Comparison of ENCODE assay signal across 9 mouse cellular contexts in genomic region chr8:105856168-105856835, GRCm38 (mm10). TPM values are rescaled to one million over a fixed set of nuclear protein-coding genes. Genes with fewer than 3 reads are reported as not detected.
A peak's percentile ranks its signal among the peaks of the same experiment; 100 is the strongest.
DNase-seq lines count a peak whose midpoint lies in the region; ATAC-seq lines count a peak whose summit lies in the region.
"Had no signal": no experiment of that assay in that cellular context is flagged by ENCODE, and none has a peak within 500 bp of the region (broad histone marks: within the 10 kb centered on the region; RNA-seq: fewer than 3 reads in every experiment).

No protein-coding gene starts in this region.

- H3K27ac ChIP-seq in lung, embryonic 15.5 days: peak overlapping the region; percentile 73
- peak overlapping the region; percentile 87; the same call in 1 of the 2 replicates for H3K27ac ChIP-seq in embryonic facial prominence, embryonic 14.5 days (replicated peaks; ENCODE audit: low read depth, low read length)
- peak overlapping the region; percentile 89 for H3K27ac ChIP-seq in intestine, embryonic 15.5 days
- peak overlapping the region; percentile 88 for H3K27ac ChIP-seq in neural tube, embryonic 13.5 days (replicated peaks)

- WGBS in lung, embryonic 15.5 days: 9% methylated on average over 15 of the region's 15 CpGs
- 24% methylated on average over 15 of the region's 15 CpGs for WGBS in embryonic facial prominence, embryonic 14.5 days
- WGBS in intestine, embryonic 15.5 days: 12% methylated on average over 15 of the region's 15 CpGs
- WGBS in neural tube, embryonic 13.5 days: 22% methylated on average over 15 of the region's 15 CpGs

- H3K27me3 ChIP-seq in lung, embryonic 15.5 days: no peaks in the 10 kb centered on the region
- no peaks in the 10 kb centered on the region for H3K27me3 ChIP-seq in embryonic facial prominence, embryonic 14.5 days (replicated peaks; ENCODE audit: control insufficient read depth, insufficient read depth, low read length)
- no peaks in the 10 kb centered on the region for H3K27me3 ChIP-seq in intestine, embryonic 15.5 days (replicated peaks)
- H3K27me3 ChIP-seq in neural tube, embryonic 13.5 days: no peaks in the 10 kb centered on the region

- H3K9ac ChIP-seq in lung, embryonic 15.5 days: peak overlapping the region; percentile 86
- H3K9ac ChIP-seq in embryonic facial prominence, embryonic 14.5 days (ENCODE audit: low read depth, low read length): peak overlapping the region; percentile 85
- H3K9ac ChIP-seq in intestine, embryonic 15.5 days: peak overlapping the region; percentile 73
- H3K9ac ChIP-seq in neural tube, embryonic 13.5 days: peak overlapping the region; percentile 89

- H3K36me3 ChIP-seq in lung, embryonic 15.5 days: no peaks in the 10 kb centered on the region
- H3K36me3 ChIP-seq in embryonic facial prominence, embryonic 14.5 days (ENCODE audit: control insufficient read depth, insufficient read depth, low read length): peaks cover 11% of the 10 kb centered on the region
- no peaks in the 10 kb centered on the region for H3K36me3 ChIP-seq in intestine, embryonic 15.5 days
- H3K36me3 ChIP-seq in neural tube, embryonic 13.5 days: peaks cover 8% of the 10 kb centered on the region; the same call in 1 of the 2 replicates

- no peaks in the 10 kb centered on the region for H3K9me3 ChIP-seq in lung, embryonic 15.5 days
- H3K9me3 ChIP-seq in embryonic facial prominence, embryonic 14.5 days (ENCODE audit: control insufficient read depth, low read length): no peaks in the 10 kb centered on the region
- H3K9me3 ChIP-seq in intestine, embryonic 15.5 days: no peaks in the 10 kb centered on the region
- H3K9me3 ChIP-seq in neural tube, embryonic 13.5 days: no peaks in the 10 kb centered on the region

- peak overlapping the region; percentile 94 for H3K4me3 ChIP-seq in lung, embryonic 15.5 days
- H3K4me3 ChIP-seq in embryonic facial prominence, embryonic 14.5 days (ENCODE audit: low read depth, low read length): peak overlapping the region; percentile 82
- peak overlapping the region; percentile 85 for H3K4me3 ChIP-seq in intestine, embryonic 15.5 days (replicated peaks)
- H3K4me3 ChIP-seq in neural tube, embryonic 13.5 days: peak overlapping the region; percentile 83

- ATAC-seq in lung, embryonic 15.5 days (ENCODE audit: borderline replicate concordance, extremely low read depth, low FRiP score, low TSS enrichment): no peak
- no peak for ATAC-seq in embryonic facial prominence, embryonic 14.5 days (ENCODE audit: low read depth)
- no peak for ATAC-seq in intestine, embryonic 15.5 days
- ATAC-seq in neural tube, embryonic 13.5 days (ENCODE audit: low read depth): no peak
- ATAC-seq in CD4-positive, CD25-positive, alpha-beta regulatory T cell, adult 4 months: no peak

- peak overlapping the region; percentile 92 for H3K4me2 ChIP-seq in lung, embryonic 15.5 days
- H3K4me2 ChIP-seq in embryonic facial prominence, embryonic 14.5 days (ENCODE audit: low read depth, low read length): peak overlapping the region; percentile 97
- peak overlapping the region; percentile 91 for H3K4me2 ChIP-seq in intestine, embryonic 15.5 days (replicated peaks)
- peak overlapping the region; percentile 99 for H3K4me2 ChIP-seq in neural tube, embryonic 13.5 days

- no peak for DNase-seq in lung, adult 18-20 months
- no peak for DNase-seq in embryonic facial prominence, embryonic 14.5 days (ENCODE audit: low spot score)
- DNase-seq in thymus, adult 18-20 months: no peak
- no peak for DNase-seq in adrenal gland, adult 8-10 months

- peaks cover 45% of the 10 kb centered on the region for H3K4me1 ChIP-seq in lung, embryonic 15.5 days
- peaks cover 25% of the 10 kb centered on the region for H3K4me1 ChIP-seq in embryonic facial prominence, embryonic 14.5 days (ENCODE audit: control insufficient read depth, insufficient read depth, low read length)
- H3K4me1 ChIP-seq in intestine, embryonic 15.5 days (replicated peaks): peaks cover 26% of the 10 kb centered on the region
- peaks cover 54% of the 10 kb centered on the region for H3K4me1 ChIP-seq in neural tube, embryonic 13.5 days (replicated peaks)

RNA-seq across cellular contexts. Expression of gene Thap11, which starts 1.4 kb away (rescaled TPM):
- polyA plus RNA-seq in lung, embryonic 15.5 days (2015; fragmentation: Nextera tagmentation; extraction: Ambion mirVana): 67.9 and 68.2 TPM in 2 replicates
- 59.6 and 61.8 TPM in 2 replicates for polyA plus RNA-seq in embryonic facial prominence, embryonic 14.5 days (2014; fragmentation: Nextera tagmentation; extraction: Ambion mirVana)
- polyA plus RNA-seq in intestine, embryonic 15.5 days (2015; fragmentation: Nextera tagmentation; extraction: Ambion mirVana): 54.9 and 60.0 TPM in 2 replicates
- 61.4 and 64.1 TPM in 2 replicates for polyA plus RNA-seq in neural tube, embryonic 13.5 days (2015; fragmentation: Nextera tagmentation; extraction: Ambion mirVana)
- 1 to 10 TPM; 4.5 to 6.0 TPM for polyA plus RNA-seq in CD4-positive, CD25-positive, alpha-beta regulatory T cell, adult 4 months (2017; shearing (Covaris generic))
- 10 to 100 TPM; 38.2 to 45.1 (median 43.6) TPM for total RNA-seq in adrenal gland, adult 8-10 months (2022)

RNA-seq across cellular contexts. Expression of gene Cenpt, which starts 3.2 kb away (rescaled TPM):
- polyA plus RNA-seq in lung, embryonic 15.5 days (2015; fragmentation: Nextera tagmentation; extraction: Ambion mirVana): 45.2 and 45.4 TPM in 2 replicates
- 35.0 and 35.8 TPM in 2 replicates for polyA plus RNA-seq in embryonic facial prominence, embryonic 14.5 days (2014; fragmentation: Nextera tagmentation; extraction: Ambion mirVana)
- 33.6 and 34.9 TPM in 2 replicates for polyA plus RNA-seq in intestine, embryonic 15.5 days (2015; fragmentation: Nextera tagmentation; extraction: Ambion mirVana)
- polyA plus RNA-seq in neural tube, embryonic 13.5 days (2015; fragmentation: Nextera tagmentation; extraction: Ambion mirVana): 52.7 and 63.8 TPM in 2 replicates
- 10 to 100 TPM; 14.1 to 23.3 TPM for polyA plus RNA-seq in CD4-positive, CD25-positive, alpha-beta regulatory T cell, adult 4 months (2017; shearing (Covaris generic))
- total RNA-seq in adrenal gland, adult 8-10 months (2022): 1 to 10 TPM; 6.2 to 9.7 (median 7.3) TPM

RNA-seq across cellular contexts. Expression of gene Nutf2, which starts 4.1 kb away (rescaled TPM):
- polyA plus RNA-seq in lung, embryonic 15.5 days (2015; fragmentation: Nextera tagmentation; extraction: Ambion mirVana): 231 and 277 TPM in 2 replicates
- polyA plus RNA-seq in embryonic facial prominence, embryonic 14.5 days (2014; fragmentation: Nextera tagmentation; extraction: Ambion mirVana): 223 and 258 TPM in 2 replicates
- 192 and 253 TPM in 2 replicates for polyA plus RNA-seq in intestine, embryonic 15.5 days (2015; fragmentation: Nextera tagmentation; extraction: Ambion mirVana)
- 198 and 201 TPM in 2 replicates for polyA plus RNA-seq in neural tube, embryonic 13.5 days (2015; fragmentation: Nextera tagmentation; extraction: Ambion mirVana)
- polyA plus RNA-seq in CD4-positive, CD25-positive, alpha-beta regulatory T cell, adult 4 months (2017; shearing (Covaris generic)): 10 to 100 TPM in 1 of 2 experiments, 1 to 10 TPM in 1; 9.9 to 48.7 TPM
- total RNA-seq in adrenal gland, adult 8-10 months (2022): 10 to 100 TPM; 28.5 to 37.2 (median 29.0) TPM

RNA-seq across cellular contexts. Expression of gene Edc4, which starts 24.4 kb away (rescaled TPM):
- polyA plus RNA-seq in lung, embryonic 15.5 days (2015; fragmentation: Nextera tagmentation; extraction: Ambion mirVana): 46.5 and 50.6 TPM in 2 replicates
- 35.8 and 42.0 TPM in 2 replicates for polyA plus RNA-seq in embryonic facial prominence, embryonic 14.5 days (2014; fragmentation: Nextera tagmentation; extraction: Ambion mirVana)
- polyA plus RNA-seq in intestine, embryonic 15.5 days (2015; fragmentation: Nextera tagmentation; extraction: Ambion mirVana): 35.9 and 38.4 TPM in 2 replicates
- 43.9 and 48.6 TPM in 2 replicates for polyA plus RNA-seq in neural tube, embryonic 13.5 days (2015; fragmentation: Nextera tagmentation; extraction: Ambion mirVana)
- polyA plus RNA-seq in CD4-positive, CD25-positive, alpha-beta regulatory T cell, adult 4 months (2017; shearing (Covaris generic)): 10 to 100 TPM; 30.2 to 66.0 TPM
- total RNA-seq in adrenal gland, adult 8-10 months (2022): 10 to 100 TPM; 34.1 to 61.1 (median 46.6) TPM

RNA-seq across cellular contexts. Expression of gene Tsnaxip1, which starts 28.8 kb away (rescaled TPM):
- 1.3 and 1.5 TPM in 2 replicates for polyA plus RNA-seq in lung, embryonic 15.5 days (2015; fragmentation: Nextera tagmentation; extraction: Ambion mirVana)
- polyA plus RNA-seq in embryonic facial prominence, embryonic 14.5 days (2014; fragmentation: Nextera tagmentation; extraction: Ambion mirVana): 0.52 and 3.4 TPM in 2 replicates
- not detected in 2 replicates for polyA plus RNA-seq in intestine, embryonic 15.5 days (2015; fragmentation: Nextera tagmentation; extraction: Ambion mirVana)
- 0.46 and 0.54 TPM in 2 replicates for polyA plus RNA-seq in neural tube, embryonic 13.5 days (2015; fragmentation: Nextera tagmentation; extraction: Ambion mirVana)
- polyA plus RNA-seq in CD4-positive, CD25-positive, alpha-beta regulatory T cell, adult 4 months (2017; shearing (Covaris generic)): under 1 TPM in 1 of 2 experiments, not detected in 1; 0.19 TPM
- not detected for total RNA-seq in adrenal gland, adult 8-10 months (2022)
- total RNA-seq: megakaryocyte-erythroid progenitor cell, adult 5-6 weeks had no signal
